Mouse (Mus musculus) layer of hippocampus, postnatal 10 days (tissue): ENCODE data around the gene Fam13c. TPM values are rescaled to one million over a fixed set of nuclear protein-coding genes. Genes with fewer than 3 reads are reported as not detected.
"Not testable (repeated sequence)": the region's sequence is repeated elsewhere in the genome, so short reads cannot be mapped to it uniquely, and the experiment has no call there.

Experiments used
- DNase-seq, 2 experiments: peaks; one replicate each; pipeline ENCODE4 v3.0.0; 2021; ENCODE audit warnings: low spot score in 2 of 2
- long read RNA-seq: library from polyadenylated mRNA; stranded (forward); transcript quantifications from one replicate; pipeline ENCODE4 v2.0.0, GENCODE M21; 2023
- total RNA-seq, 2 experiments: library from RNA; stranded (reverse); gene quantifications; 2 replicates each; pipeline ENCODE4 v1.2.3; 2021

Fam13c gene
- total RNA-seq: 10 to 100 TPM; 60.0 to 61.9 TPM
- long read RNA-seq, transcript Fam13c-201 (14 exons, 3,262 nt): minor isoform, 6 of 46 reads
- long read RNA-seq, transcript Fam13c-202 (15 exons, 3,380 nt): major isoform, 7 of 46 reads
- long read RNA-seq, partial matches to known transcripts: 14 of 46 reads
- long read RNA-seq, other reads (novel, unspliced or antisense): 15 of 46 reads

DNA sequence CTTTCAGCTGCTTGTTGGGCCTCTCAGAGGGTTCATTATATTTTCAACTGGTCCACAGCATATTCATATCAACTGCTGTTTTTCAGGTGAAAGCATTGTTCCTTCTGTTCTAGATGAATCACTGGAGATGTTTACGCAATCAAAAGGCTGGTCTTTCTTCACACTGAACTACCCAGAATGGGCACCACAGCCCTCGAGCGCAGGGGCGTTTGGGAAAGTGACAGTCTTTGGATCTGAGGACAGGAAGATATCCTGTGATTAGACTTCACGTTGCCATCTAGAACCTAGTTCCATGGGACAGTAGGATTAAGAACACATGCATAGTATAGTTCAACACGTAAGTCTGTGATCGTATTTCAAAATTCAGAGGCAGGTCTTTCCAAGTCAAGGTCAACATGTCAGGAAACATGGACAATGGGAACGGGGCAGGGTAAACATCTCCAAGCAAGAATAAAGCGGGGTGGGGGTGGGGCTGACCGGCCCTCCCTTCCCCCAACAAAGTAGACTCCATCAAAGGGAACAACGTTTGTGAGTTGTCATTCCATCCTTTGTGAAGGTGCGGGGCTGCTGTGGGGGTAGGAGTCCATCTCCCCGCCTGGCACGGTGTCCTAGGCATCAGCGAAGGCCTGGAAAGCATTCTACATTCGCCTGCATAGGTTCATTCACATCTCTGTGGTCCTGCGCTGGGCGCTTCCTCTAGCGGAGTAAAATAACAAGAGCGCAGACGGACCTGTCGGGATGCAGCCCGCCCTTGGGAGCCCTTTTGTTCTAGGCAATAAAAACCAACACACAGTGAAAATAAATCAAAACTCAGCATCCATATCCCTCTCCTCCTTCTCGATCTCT lies at the start of gene Fam13c:
Gene Fam13c, plus strand, starts transcription at position 806 of the 846 bp plus-strand sequence.
- DNase-seq: peak; percentile 44 to 63

DNA sequence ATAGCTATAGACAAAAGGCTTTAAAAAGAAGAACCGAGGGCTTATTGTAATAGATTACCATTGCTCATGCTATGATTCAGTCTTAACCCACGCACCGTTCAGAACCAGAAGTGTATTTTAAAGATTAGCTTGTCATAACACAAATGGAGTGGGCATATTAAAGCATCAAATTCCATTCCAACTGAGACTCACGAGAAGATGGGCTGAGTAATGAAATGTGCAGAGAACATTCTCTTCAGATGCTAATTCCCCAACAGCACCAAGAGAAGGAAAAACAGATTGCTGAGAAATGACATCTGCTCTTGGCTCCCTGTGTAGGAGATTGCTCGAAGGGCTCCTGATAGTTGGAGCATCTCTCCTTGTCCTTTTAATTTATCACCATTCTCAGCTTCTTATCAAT lies 44.4 kb upstream of the Fam13c start:
- no peak for DNase-seq

DNA sequence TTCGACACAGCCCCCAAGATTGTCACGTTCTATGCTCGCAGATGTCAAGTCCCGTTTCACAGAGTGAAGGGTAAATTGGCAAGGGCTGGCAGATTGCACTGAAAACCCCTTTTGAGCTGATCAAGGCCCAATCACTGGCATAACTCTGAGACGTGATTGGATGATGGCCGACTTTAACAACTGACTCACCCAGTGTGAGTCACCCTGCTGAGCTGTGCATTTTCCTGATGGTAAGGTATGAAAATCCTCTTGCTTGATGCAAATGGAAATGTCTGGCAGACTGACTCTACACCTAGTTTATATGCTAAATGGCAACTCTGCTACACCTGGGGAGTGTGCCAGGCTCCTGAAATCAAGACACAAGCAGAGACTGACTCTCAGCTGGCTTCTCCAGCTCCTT lies 42.1 kb upstream of the Fam13c start:
- no peak for DNase-seq

DNA sequence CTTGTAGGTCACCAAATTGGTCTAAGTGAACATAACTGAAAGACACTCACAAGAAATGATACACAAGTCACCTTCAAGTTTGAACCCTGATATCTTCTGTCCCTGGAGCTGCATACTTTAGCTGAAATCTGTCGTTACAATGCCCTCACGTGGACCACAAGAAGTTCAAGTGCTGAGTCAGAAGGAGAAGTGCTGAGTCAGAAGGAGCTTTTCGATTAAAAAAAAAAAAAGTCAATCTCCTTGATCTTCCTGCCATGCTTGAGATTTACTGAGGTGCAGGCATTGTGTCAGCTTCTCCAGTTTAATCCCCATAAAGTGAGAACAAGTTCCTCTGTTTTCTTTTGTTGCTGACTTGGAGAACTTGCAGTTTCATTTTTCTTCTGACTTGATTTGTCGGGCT lies 38.3 kb upstream of the Fam13c start:
- DNase-seq: no peak

DNA sequence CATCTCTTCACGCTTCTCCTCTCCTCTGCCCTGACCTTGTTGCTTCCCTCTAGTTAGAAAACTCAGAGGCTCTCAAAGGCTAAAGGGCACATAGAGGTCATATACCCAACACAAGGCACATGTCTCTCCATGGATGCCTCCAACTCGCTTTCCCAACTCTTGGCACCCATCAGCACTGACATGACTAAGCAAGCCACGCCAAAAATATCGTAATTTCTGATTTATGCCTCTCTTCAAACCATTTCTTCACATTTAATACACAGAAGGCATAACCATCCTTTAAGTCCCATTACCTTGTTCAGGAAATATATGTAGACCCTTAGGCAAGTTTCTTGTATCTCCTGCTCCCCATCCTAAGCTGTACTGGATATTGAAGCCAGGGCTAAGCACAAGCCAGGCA lies 37.6 kb upstream of the Fam13c start:
- no peak for DNase-seq

DNA sequence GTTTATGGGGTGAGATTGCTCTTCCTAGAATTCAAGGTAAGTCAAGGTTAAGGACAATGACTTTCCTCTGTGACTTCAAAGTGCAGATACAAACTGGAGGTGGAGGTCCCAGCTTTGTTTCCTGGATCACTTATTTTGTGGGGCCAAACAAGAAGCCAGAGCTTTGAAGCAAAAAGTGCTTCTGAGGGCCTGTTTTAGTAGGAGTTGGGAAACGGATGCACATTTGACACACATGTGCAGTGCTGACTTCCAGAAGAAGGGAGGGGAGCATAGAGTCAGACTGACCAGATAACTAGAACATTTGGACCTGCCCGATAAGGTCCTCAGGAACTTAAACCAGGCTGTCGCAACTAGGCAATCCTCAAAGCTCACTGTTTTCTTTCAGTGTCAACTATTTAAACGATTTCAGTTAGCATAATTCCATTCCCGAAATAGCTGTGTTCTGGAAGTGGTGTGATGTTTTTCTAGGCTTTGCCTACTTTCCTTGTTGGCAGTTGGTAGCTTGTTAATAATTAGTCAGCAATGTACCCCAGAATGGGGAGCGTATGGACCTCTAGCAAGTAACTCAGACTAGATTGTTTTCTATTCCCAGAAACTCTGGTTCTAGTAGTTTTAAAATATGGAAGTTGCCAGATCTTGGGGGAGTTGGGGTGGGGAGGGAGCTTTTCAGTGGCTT lies 22.3 kb upstream of the Fam13c start:
- no peak for DNase-seq

DNA sequence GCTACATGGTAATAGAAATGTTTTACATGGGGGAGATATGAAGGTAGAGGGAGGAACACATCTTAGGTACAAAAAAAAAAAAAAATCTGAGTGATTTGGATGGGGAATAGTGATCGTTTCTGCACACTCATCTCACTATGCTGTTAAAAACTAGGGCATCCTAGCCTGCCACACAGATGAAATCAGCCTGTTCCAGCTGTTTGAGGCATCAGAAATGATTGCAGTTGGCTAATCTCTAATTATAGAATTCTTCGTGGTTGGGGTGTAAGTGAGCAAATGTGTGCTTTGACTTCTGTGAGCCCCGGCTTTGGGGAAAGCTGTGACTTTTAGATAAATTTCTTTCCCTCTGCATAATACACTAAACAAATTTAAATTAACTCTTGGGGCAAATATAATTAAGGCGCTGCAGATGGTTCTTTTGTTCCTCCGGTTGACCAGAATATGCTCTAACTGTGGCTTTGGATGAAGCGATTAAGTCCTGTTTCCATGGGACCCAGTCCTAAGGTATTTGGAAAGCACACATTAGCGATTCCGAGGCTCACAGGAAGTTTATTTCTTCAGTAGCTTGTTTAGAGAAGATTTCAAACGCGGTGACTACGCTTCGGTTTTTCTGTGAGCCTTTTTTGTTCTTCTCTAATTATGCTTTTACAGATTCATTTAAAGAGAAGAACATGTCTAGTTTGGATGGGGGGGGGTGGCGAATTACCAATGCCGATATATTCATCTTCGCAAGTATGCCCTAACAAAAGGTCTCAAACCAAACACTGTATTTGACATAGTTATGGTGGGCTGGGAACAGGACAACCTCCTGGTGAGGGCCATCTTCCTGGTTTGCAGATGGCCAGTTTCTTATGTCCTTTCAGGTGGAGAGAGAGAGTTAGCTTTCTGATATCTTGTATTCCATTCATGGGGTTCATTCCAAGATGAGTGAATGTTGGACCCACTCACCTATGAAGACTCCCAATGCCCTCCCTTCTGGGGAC lies 20.7 kb upstream of the Fam13c start:
- DNase-seq: no peak

DNA sequence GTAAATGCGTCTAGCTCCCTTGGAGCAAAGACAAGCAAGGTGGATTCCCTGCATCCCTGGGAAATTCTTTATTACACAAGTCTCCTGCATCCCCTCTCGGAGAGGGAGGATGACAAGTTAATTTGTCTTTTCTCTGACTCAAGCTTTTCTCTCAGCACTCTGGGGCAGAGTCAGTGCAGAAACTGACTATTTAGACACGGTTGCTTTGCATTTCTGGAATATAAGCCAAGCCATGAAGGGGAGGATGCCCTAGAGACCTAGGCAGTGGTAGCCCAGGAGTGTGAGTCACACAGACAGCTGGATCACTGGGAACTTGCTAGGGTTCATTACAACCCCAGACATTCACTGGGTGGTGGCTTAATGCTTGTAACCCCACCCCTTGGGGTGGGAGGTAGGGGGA lies 13.9 kb upstream of the Fam13c start:
- no peak for DNase-seq

DNA sequence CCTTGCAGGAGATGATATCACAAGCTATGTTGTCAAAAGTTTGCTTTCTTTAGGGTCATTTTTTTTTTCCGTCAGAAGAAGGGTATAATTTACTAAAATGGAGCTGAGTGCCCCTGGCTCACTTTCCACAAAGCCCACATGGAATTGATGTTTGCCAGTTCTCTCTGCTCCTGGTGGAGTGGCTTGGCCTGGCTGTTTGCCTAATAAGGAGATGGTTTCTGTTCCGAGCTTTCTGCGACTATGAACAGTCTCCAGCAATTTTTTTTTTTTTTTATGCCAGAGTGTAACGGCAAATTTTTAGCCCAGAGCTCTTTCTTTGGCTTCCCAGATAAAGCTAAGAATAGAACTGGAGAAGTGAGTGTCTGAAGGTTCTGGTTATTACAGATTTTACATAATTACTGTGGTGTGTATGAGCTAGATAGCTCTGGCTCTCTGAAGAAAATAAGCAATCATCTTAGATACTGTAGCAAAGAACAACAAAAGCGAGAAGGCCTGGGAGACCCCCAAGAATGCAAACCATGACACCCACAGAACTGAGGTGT lies 12.1 kb upstream of the Fam13c start:
- DNase-seq: peak in 1 of 2 experiments; percentile 56

DNA sequence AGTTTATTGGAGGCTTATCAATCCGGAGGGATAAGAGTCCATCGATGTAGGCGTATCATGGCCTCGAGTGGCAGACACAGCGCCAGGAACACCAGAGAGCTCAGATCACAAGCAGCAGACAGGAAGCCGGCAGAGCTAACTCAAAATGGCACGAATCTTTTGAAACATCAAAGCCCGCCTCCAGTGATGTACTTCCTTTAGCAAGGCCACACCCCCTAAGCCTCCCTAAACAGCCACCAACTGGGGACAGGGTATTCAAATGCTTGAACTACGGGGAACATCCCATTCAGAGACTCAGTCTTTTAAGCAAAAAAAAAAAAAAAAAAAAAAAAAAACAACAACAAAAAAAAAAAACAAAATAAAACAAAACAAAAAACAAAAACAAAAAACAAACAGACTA lies 10.9 kb upstream of the Fam13c start:
- no peak for DNase-seq

DNA sequence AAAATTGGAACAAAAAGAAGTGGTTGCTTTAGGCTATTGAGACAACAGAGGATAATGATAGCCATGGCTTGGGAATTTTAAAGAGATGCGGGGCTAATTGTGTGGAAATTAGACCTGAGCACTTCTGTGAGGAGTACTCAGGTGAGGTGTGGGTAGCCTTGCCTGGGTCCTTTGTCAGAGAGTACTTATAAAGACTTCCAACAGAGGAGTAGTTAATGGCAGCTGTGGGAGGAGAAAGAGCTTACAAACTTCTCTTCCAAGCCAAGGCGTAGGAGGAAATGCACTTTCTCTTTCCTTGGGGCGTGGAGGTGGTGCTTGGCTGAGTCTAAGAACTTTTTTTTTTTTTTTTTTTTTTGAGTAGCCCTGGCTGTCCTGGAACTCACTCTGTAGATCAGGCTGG lies 6.9 kb upstream of the Fam13c start:
- DNase-seq: no peak

DNA sequence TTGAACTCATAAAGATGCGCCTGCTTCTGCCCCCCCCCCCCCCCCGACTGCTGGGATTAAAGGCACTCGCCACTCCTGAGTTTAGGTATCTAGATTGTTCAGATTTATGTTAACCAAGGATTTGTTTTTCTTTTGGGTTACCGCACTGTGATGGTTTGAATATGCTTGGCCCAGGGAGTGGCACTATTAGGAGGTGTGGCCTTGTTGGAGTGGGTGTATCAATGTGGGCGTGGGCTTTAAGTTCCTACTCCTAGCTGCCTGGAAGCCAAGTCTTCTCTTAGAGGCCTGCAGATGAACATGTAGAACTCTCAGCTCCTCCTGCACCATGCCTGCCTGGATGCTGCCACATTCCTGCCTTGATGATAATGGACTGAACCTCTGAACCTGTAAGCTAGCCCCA lies 6.5 kb upstream of the Fam13c start:
- not testable (repeated sequence) for DNase-seq

DNA sequence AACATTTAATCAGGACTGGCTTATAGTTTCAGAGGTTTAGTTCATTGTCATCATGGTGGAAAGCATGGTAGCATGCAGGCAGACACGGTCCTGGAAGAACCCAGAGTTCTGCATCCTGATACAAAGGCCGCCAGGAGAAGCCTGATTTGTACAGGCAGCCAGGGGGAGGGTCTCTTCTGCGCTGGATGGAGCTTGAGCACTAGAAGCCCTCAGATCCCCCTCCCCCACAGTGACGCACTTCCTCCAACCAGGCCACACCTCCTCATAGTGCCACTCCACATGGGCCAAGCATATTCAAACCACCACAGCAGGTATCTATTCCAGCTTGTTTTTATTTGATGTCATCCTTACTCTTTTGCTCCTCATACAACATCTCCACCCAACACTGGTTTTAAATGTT lies 3.6 kb upstream of the Fam13c start:
- no peak for DNase-seq

DNA sequence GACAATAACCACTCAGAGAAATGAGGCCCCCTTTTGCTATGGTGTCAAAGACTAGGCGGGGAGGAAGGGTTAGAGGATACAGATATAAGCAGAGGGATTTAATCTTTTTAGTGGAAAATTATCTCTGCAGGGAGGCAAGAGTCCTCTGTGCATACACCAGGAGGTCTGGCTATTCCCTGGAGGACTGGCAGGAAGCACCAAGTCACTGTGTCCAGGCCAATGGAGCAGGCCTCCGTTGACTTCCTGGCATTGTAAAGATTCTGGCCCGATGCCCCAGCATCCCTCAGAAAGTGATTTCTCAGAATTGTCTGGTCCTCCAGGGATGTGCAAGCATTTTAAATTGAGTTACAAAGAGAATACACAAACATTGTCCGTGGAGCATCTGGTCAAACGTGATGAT lies 3.0 kb upstream of the Fam13c start:
- DNase-seq: no peak

DNA sequence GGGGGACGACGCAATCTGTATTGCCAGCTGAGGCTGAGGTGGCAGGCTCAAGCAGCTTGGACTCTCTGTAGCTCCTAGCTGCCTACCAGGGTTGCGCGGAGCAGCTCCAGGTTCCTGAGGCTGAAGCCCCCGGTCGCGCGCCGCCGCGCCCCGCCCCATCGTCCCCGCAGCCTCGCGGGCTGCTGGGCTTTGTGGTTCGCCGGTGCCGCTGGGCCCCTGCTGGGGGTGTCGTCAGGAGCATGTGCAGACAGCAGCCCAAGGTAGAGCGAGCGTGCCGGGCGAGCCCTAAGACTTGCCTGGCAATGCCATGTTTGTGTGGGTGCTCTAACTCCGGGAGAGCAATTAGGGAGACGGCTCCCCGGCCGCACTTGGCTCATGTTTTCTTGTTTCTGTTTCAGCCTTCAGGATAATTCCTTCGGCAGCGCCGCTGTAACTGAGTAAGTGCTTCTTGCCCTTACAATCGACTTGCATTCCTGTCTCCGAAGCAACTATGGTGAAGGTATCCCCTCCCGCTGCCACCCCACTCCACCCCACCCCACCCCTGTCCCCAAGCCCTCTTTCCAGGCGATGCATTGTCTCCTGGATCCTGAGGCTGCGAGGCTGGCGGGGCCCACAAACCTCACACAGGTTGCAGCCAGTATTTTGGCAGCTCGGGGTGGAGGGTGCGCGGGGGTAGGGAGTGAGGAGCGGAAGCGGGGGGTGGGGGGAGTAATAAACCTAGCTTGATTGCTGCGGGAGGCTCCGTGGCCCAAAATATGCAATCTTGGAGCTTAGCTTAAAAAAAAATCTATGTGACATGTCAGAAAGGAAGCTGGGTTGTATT lies 569 bp downstream of the Fam13c start:
- peak; percentile 72 to 83 for DNase-seq

DNA sequence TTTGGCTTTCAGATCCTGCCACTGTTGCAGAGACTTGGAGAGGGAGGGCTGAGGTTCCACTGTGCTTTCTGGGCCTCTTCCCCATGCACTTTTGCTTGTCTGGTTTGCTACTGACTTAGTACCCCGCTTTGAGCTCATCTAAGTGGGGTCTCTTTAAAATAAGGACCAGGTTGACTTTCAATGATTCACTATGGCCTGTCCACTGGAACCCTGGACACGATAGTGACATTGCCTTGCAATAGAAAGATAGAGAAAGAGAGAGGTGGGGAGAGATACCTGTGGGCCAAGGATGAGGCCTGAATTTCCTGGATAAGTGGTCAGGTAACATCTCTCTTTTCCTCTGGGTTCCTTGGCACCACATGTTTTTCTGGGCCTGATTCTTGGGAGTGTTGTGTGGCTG lies 1.9 kb downstream of the Fam13c start:
- DNase-seq: no peak

DNA sequence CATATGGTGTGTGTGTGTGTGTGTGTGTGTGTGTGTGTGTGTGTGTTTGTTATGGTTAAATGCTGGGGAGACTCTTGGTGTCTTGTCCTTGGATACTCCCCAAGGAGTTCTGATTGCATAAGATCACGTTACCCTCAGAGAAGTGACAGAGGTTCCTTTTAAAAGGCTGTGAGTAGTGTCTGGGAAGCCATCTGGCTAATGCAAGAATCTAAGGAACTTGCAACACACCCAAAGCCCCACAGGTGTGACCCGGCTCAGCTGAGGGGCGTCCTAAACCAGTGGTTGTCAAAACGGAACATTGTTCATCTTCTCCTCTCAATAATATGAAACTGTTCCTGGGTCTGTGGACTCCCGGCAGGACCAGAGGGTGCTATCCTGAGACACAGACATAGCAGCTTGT lies 2.3 kb downstream of the Fam13c start:
- no peak for DNase-seq

DNA sequence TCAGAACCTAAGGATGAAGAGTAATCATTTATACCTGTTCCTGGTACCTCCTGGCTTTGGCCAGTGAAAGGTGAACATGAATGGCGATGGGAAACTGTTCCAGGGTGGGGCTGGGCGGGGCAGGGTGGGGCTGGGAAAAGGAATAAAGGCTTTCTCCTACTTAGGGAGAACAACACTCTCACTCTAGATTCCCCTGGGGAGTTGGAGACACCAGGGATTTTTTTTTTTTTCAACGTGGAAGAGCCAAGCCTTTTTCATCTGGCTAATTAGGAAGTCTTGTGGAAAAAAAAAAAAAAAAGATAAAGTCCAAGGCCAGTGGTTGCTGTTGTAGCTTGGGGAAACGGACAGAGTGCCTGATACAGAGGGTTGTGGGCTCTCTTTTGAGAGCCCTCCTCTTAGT lies 7.5 kb downstream of the Fam13c start:
- no peak for DNase-seq

DNA sequence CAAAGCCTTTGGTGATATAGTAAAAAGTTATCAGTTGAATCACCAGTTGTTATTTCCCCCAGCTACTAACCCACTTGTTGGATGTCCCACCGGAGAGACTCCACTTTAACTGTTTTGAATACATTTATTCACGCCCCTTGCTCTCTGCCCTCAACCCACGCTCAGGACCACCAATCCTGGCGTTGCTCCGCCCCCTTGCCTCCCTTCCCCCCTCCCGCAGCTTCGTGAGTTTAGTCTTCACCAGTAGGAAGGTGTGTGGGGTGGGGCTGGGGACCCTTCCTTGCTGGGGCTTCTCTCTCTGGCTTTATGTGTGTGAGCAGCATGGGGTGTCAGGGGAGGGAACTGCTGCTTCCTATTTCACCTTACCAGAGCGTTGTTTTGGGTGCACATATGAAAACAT lies 8.9 kb downstream of the Fam13c start:
- no peak for DNase-seq

DNA sequence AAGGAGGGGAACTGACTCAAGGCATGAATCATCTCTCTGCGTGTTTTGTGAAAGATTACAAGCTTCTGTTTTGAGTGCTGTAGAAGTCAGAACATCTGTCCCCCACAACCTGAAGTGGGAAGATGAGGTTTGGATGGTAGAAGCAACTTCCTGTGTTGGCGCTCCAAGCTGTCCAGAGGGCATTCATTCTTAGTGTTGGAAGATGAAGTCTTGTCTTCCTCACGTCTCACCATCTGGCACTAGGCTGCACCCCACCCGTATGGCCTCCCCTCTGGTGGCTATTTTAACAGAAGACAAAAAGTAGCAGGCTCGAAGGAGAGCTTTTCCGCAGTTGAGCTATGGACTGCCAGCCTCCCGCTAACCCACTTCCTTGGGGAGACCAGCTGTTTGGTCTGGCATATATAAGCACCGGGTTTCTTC lies 15.6 kb downstream of the Fam13c start:
- DNase-seq: no peak
